Mouse (Mus musculus) erythroblast, adult 5-6 weeks (primary cell): Measurements from ENCODE around the gene Nipsnap3b. TPM values are rescaled to one million over a fixed set of nuclear protein-coding genes. Genes with fewer than 3 reads are reported as not detected.

Source experiments
- total RNA-seq, 2 experiments: library from RNA; stranded (forward) in 1 of 2; stranded (reverse) in 1 of 2; fragments of 150-400 nt in 1 of 2; fragments of 200-764, 138-1000 nt in 1 of 2; gene quantifications; 2 replicates each; pipeline versions ENCODE4 v1.2.3 to v1.2.4; 2015 to 2017; ENCODE audit warnings: low replicate concordance in 2 of 2

The Nipsnap3b gene
- total RNA-seq, 2 experiments from 2014 or later: 8.9 to 40.5 TPM

Other genes starting within 250 kb of the Nipsnap3b start
- gene Olfr275, start 197.3 kb upstream of the Nipsnap3b start, total RNA-seq (2015; ENCODE audit: low replicate concordance): not detected in 2 replicates
- gene Olfr275, start 197.3 kb upstream of the Nipsnap3b start, total RNA-seq (2017; ENCODE audit: low replicate concordance): not detected in 2 replicates
- not detected in 2 replicates for gene Olfr273, start 152.6 kb upstream of the Nipsnap3b start, total RNA-seq (2015; ENCODE audit: low replicate concordance)
- not detected in 2 replicates for gene Olfr273, start 152.6 kb upstream of the Nipsnap3b start, total RNA-seq (2017; ENCODE audit: low replicate concordance)
- not detected in 2 replicates for gene Olfr272, start 92.7 kb upstream of the Nipsnap3b start, total RNA-seq (2015; ENCODE audit: low replicate concordance)
- gene Olfr272, start 92.7 kb upstream of the Nipsnap3b start, total RNA-seq (2017; ENCODE audit: low replicate concordance): not detected in 2 replicates
- gene Olfr270, start 47.3 kb upstream of the Nipsnap3b start, total RNA-seq (2015; ENCODE audit: low replicate concordance): not detected in 2 replicates
- not detected in 2 replicates for gene Olfr270, start 47.3 kb upstream of the Nipsnap3b start, total RNA-seq (2017; ENCODE audit: low replicate concordance)
- not detected in 2 replicates for gene Nipsnap3a, start 22.6 kb upstream of the Nipsnap3b start, total RNA-seq (2015; ENCODE audit: low replicate concordance)
- gene Nipsnap3a, start 22.6 kb upstream of the Nipsnap3b start, total RNA-seq (2017; ENCODE audit: low replicate concordance): not detected in 2 replicates
- gene Abca1, start 148.0 kb downstream of the Nipsnap3b start, total RNA-seq (2015; ENCODE audit: low replicate concordance): 1.9 TPM in 2 replicates
- 1.8 and 2.6 TPM in 2 replicates for gene Abca1, start 148.0 kb downstream of the Nipsnap3b start, total RNA-seq (2017; ENCODE audit: low replicate concordance)